Mouse (Mus musculus) CH12.LX (cell line): ENCODE data around the gene Zfp747. TPM values are rescaled to one million over a fixed set of nuclear protein-coding genes. Genes with fewer than 3 reads are reported as not detected.
"Not testable (repeated sequence)": the region's sequence is repeated elsewhere in the genome, so short reads cannot be mapped to it uniquely, and the experiment has no call there.

Source experiments
- DNase-seq: peaks from one replicate; pipeline ENCODE4 v3.0.0-alpha.2; 2013; ENCODE audit errors: extremely low read depth
- H3K27ac ChIP-seq: 2 replicates; pipeline ENCODE4 v1.5.1; 2012; ENCODE audit warnings: low read depth, mild to moderate bottlenecking, control low read depth, moderate library complexity; ENCODE audit not compliant: insufficient read depth
- H3K27me3 ChIP-seq: replicated peaks from 2 replicates; pipeline ENCODE3; 2012; ENCODE audit warnings: inconsistent platforms
- H3K36me3 ChIP-seq, 2 experiments: replicated peaks in 1 of 2; 2 replicates each; pipeline versions ENCODE3 to v1.6.1; 2012; ENCODE audit warnings: inconsistent platforms in 1 of 2, low read length in 1 of 2, mild to moderate bottlenecking in 1 of 2, mixed read lengths in 1 of 2, moderate library complexity in 1 of 2; ENCODE audit not compliant: control insufficient read depth in 1 of 2, insufficient read depth in 1 of 2
- H3K4me1 ChIP-seq, 2 experiments: 2 replicates each; pipeline ENCODE4 v1.6.1; 2012; ENCODE audit warnings: inconsistent platforms in 1 of 2, moderate library complexity in 1 of 2; ENCODE audit not compliant: insufficient read depth in 2 of 2, control insufficient read depth in 1 of 2
- H3K4me2 ChIP-seq: 2 replicates; pipeline ENCODE4 v1.6.1; 2012; ENCODE audit warnings: low read depth, mild to moderate bottlenecking, control low read depth; ENCODE audit not compliant: poor library complexity, insufficient read depth, severe bottlenecking
- H3K4me3 ChIP-seq, 3 experiments: fragments of 150-350 bp in 1 of 3; sonication (generic) in 1 of 3; replicated peaks in 1 of 3; 2 replicates each; pipeline versions ENCODE3 to v1.5.1; 2011 to 2012; ENCODE audit warnings: low read depth in 2 of 3, low read length in 2 of 3, mild to moderate bottlenecking in 2 of 3, moderate library complexity in 2 of 3, control low read depth in 1 of 3, improper control_type of control experiment in 1 of 3, inconsistent platforms in 1 of 3, mixed read lengths in 1 of 3; ENCODE audit not compliant: poor library complexity in 1 of 3
- H3K79me2 ChIP-seq: replicated peaks from 2 replicates; pipeline ENCODE4 v1.6.1; 2012; ENCODE audit warnings: mild to moderate bottlenecking, moderate library complexity; ENCODE audit not compliant: control insufficient read depth, poor library complexity, insufficient read depth, severe bottlenecking; ENCODE audit errors: extremely low read depth
- H3K9ac ChIP-seq: 2 replicates; pipeline ENCODE4 v1.6.1; 2012; ENCODE audit warnings: low read depth, mild to moderate bottlenecking, control low read depth, moderate library complexity; ENCODE audit not compliant: insufficient read depth
- H3K9me3 ChIP-seq: replicated peaks from 2 replicates; pipeline ENCODE3; 2012; ENCODE audit warnings: low read length, inconsistent platforms, mixed read lengths
- BHLHE40 ChIP-seq: IDR thresholded peaks from 2 replicates; pipeline ENCODE4 v1.6.1; 2011; ENCODE audit warnings: mild to moderate bottlenecking, low read depth, low read length, improper control_type of control experiment
- CTCF ChIP-seq, 2 experiments: IDR thresholded peaks in 1 of 2; conservative IDR thresholded peaks in 1 of 2; 2 replicates each; pipeline ENCODE4 v1.5.1; 2011 to 2012; ENCODE audit warnings: low read depth in 2 of 2, low read length in 2 of 2, improper control_type of control experiment in 1 of 2, inconsistent platforms in 1 of 2, mild to moderate bottlenecking in 1 of 2, moderate library complexity in 1 of 2
- ELF1 ChIP-seq: IDR thresholded peaks from 2 replicates; pipeline ENCODE4 v1.6.1; 2014; ENCODE audit warnings: low read depth, mild to moderate bottlenecking, inconsistent platforms, low read length, improper control_type of control experiment
- HCFC1 ChIP-seq: IDR thresholded peaks from 2 replicates; pipeline ENCODE4 v1.6.1; 2012; ENCODE audit warnings: low read depth, mild to moderate bottlenecking, inconsistent platforms, low read length, improper control_type of control experiment
- IRF4 ChIP-seq: IDR thresholded peaks from 2 replicates; pipeline ENCODE4 v1.6.1; 2014; ENCODE audit warnings: low read depth, mild to moderate bottlenecking, inconsistent platforms, low read length, improper control_type of control experiment
- KAT2A ChIP-seq: IDR thresholded peaks from 2 replicates; pipeline ENCODE4 v1.6.1; 2012; ENCODE audit warnings: low read length, improper control_type of control experiment, inconsistent platforms; ENCODE audit not compliant: insufficient replicate concordance
- MAFK ChIP-seq: IDR thresholded peaks from 2 replicates; pipeline ENCODE4 v1.6.1; 2011; ENCODE audit warnings: low read length, improper control_type of control experiment; ENCODE audit not compliant: insufficient replicate concordance
- MAX ChIP-seq: IDR thresholded peaks from 2 replicates; pipeline ENCODE4 v1.6.1; 2011; ENCODE audit warnings: low read length, improper control_type of control experiment
- MXI1 ChIP-seq: IDR thresholded peaks from 2 replicates; pipeline ENCODE4 v1.6.1; 2011; ENCODE audit warnings: mild to moderate bottlenecking, low read depth, low read length, improper control_type of control experiment
- MYC ChIP-seq: IDR thresholded peaks from 2 replicates; pipeline ENCODE4 v1.6.1; 2011; ENCODE audit warnings: low read depth, mild to moderate bottlenecking, improper control_type of control experiment, low read length
- NELFE ChIP-seq: IDR thresholded peaks from 2 replicates; pipeline ENCODE4 v1.6.1; 2011; ENCODE audit warnings: low read depth, low read length, improper control_type of control experiment
- NRF1 ChIP-seq: IDR thresholded peaks from 2 replicates; pipeline ENCODE4 v1.6.1; 2014; ENCODE audit warnings: low read depth, mild to moderate bottlenecking, inconsistent platforms, low read length, improper control_type of control experiment, moderate library complexity
- POLR2A ChIP-seq: IDR thresholded peaks from 2 replicates; pipeline ENCODE4 v1.6.1; 2011; ENCODE audit warnings: low read depth, mild to moderate bottlenecking, improper control_type of control experiment, low read length
- RAD21 ChIP-seq: IDR thresholded peaks from 2 replicates; pipeline ENCODE4 v1.6.1; 2011; ENCODE audit warnings: low read depth, mild to moderate bottlenecking, low read length, improper control_type of control experiment, moderate library complexity
- RCOR1 ChIP-seq: conservative IDR thresholded peaks from 2 replicates; pipeline ENCODE4 v1.6.1; 2012; ENCODE audit warnings: low read depth, mild to moderate bottlenecking, inconsistent platforms, low read length, improper control_type of control experiment
- SIN3A ChIP-seq: IDR thresholded peaks from 2 replicates; pipeline ENCODE4 v1.6.1; 2012; ENCODE audit warnings: low read length, improper control_type of control experiment, inconsistent platforms
- SMC3 ChIP-seq: IDR thresholded peaks from 2 replicates; pipeline ENCODE4 v1.6.1; 2011; ENCODE audit warnings: low read depth, low read length, improper control_type of control experiment
- TBP ChIP-seq: conservative IDR thresholded peaks from 2 replicates; pipeline ENCODE4 v1.6.1; 2011; ENCODE audit warnings: low read depth, low read length, improper control_type of control experiment
- TCF12 ChIP-seq: IDR thresholded peaks from 2 replicates; pipeline ENCODE4 v1.6.1; 2014; ENCODE audit warnings: low read depth, mild to moderate bottlenecking, inconsistent platforms, low read length, improper control_type of control experiment
- UBTF ChIP-seq: IDR thresholded peaks from 2 replicates; pipeline ENCODE4 v1.6.1; 2012; ENCODE audit warnings: low read depth, mild to moderate bottlenecking, inconsistent platforms, low read length, improper control_type of control experiment, moderate library complexity
- USF1 ChIP-seq: IDR thresholded peaks from 2 replicates; pipeline ENCODE4 v1.6.1; 2014; ENCODE audit warnings: low read depth, mild to moderate bottlenecking, inconsistent platforms, low read length, improper control_type of control experiment
- USF2 ChIP-seq: conservative IDR thresholded peaks from 2 replicates; pipeline ENCODE4 v1.6.1; 2011; ENCODE audit warnings: low read depth, low read length, improper control_type of control experiment
- ZMIZ1 ChIP-seq: IDR thresholded peaks from 2 replicates; pipeline ENCODE4 v1.6.1; 2012; ENCODE audit warnings: low read depth, mild to moderate bottlenecking, inconsistent platforms, low read length, improper control_type of control experiment
- dilution Hi-C: fragments of 300-500 bp; cut with MboI; formaldehyde crosslinking; loops from 2 replicates; pipeline ENCODE4 v1.14.3; 2020; ENCODE audit warnings: low sequenced_read_pairs; ENCODE audit not compliant: extremely low pct_unique_long_range_greater_than_20kb, extremely low pct_ligation_motif_present
- in situ Hi-C: fragments of 300-500 bp; cut with MboI; formaldehyde crosslinking; loops from 3 replicates; pipeline ENCODE4 v1.14.3; 2019; ENCODE audit warnings: low sequenced_read_pairs, low pct_ligation_motif_present, low pct_unique_long_range_greater_than_20kb, mixed read lengths
- polyA plus RNA-seq: library from polyadenylated mRNA; unstranded; fragments of >175 nt; gene quantifications from 2 replicates; pipeline ENCODE4 v1.2.1, GENCODE M21; 2012; ENCODE audit warnings: low read depth; ENCODE audit not compliant: insufficient read length
- total RNA-seq, 2 experiments: library from RNA; depleted of rRNA; stranded (reverse); fragments of 300-350 nt in 1 of 2; fragments of >200 nt in 1 of 2; gene quantifications; 2 replicates each; pipeline ENCODE4 v1.2.3; 2012 to 2014

Gene Zfp747
- total and polyA plus RNA-seq, 3 experiments = 7.2 to 8.2 (median 7.7) TPM

DNA sequence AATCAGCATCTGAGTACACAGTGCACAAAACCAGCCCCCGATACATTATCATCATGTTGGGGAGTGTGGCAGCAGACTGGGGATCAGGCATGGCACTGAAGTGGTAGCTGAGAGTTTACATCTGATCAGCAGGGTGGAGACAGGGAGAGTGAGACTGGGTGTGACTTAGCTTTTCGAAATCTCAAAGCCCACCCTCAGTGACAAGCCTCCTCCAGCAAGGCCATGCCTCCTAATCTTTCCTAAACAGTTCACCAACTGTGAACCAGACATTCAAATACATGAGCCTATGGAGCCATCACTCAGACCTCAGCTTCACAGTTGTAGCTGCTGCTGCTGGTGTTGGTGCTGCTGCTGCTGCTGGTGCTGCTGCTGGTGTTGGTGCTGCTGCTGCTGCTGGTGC, 35.6 kb upstream of the Zfp747 start:
- no peak overlapping the region for H3K9ac ChIP-seq
- no peaks in the 10 kb centered on the region for H3K27me3 ChIP-seq
- TF ChIP-seq KAT2A = no peak
- TF ChIP-seq MAFK = no peak
- TF ChIP-seq RAD21 = no peak
- TF ChIP-seq USF2 = no peak
- no peak for TF ChIP-seq TBP
- no peak for TF ChIP-seq RCOR1
- no peak overlapping the region for H3K4me2 ChIP-seq
- no peaks in the 10 kb centered on the region for H3K79me2 ChIP-seq
- H3K36me3 ChIP-seq = peaks cover 0 to 4% of the 10 kb centered on the region in 2 experiments
- dilution Hi-C loops (no loop called here), in situ Hi-C loops (no loop called here)
- peaks cover 0 to 11% of the 10 kb centered on the region in 2 experiments; a peak in 2 of 4 replicates for H3K4me1 ChIP-seq
- no peak overlapping the region for H3K4me3 ChIP-seq
- no peak overlapping the region for H3K27ac ChIP-seq
- H3K9me3 ChIP-seq = peaks cover 5% of the 10 kb centered on the region
- no peak for DNase-seq

DNA sequence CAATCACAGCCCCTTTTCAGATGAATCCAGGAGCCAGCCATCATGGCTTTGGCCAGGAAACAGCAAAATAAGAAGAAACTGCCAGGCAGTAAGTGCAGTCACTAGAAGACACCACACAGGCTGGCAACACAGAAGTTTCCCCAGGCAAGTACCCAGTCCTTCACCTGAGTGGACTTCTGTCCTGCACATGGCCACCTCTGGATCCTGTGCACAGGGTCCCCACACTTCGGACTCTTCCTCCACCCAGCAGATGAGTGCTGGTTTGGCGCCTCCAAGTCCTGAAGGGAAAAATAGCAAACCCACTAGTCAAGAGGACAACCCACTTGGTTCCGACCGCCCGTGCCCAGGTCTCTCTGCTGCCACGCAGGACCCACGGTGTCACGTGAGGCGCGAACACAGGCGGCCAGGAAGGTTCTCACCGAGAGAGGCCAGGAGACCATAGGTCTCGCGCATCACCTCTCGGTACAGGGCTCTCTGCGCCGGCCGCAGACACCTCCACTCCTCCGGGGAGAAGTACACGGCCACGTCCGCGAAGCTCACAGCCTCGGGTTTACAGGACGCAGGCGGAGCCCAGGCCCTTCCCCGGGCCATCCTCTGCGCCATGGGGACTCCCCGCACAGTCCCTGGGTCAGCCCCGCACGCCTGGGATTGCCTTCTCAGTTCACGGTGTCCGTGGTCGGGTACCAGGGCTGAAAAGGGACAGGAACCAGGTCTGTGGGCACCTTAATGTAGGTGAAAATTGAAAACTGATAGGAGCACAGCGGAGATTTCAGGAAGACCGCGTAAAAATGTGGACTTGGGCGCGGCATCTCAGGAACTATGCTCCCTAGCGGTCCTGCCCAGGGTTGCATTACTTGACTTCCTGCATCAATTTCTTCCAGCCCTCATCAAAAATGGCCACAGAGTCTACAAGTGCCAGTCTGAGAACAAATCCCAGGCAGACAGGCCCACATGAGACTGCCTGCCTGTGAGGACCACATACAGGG, 30.4 kb upstream of the Zfp747 start, which contains the start of gene Zfp764:
Gene Zfp764, minus strand, starts transcription at position 821 of the 986 bp plus-strand sequence.
- TF ChIP-seq NELFE (peak; percentile 66), USF1 (peak; percentile 75), BHLHE40 (peak; percentile 86), UBTF (peak; percentile 72; the same call in 1 of the 2 replicates), ZMIZ1 (0 out of 2 replicates have a peak, but pooled peaks have one; percentile 44), NRF1 (peak; percentile 59; the same call in 1 of the 2 replicates), MXI1 (peak; percentile 65), SMC3 (peak; percentile 37), TCF12 (peak; percentile 62; the same call in 1 of the 2 replicates), CTCF (conservative IDR thresholded peaks at IDR 0.05 in 1 of 2, IDR thresholded peaks at IDR 0.05 in 1 of 2; ENCODE audit: low read depth in 2 of 2, low read length in 2 of 2) (peak; percentile 58 to 73), HCFC1 (peak; percentile 85), MYC (peak; percentile 53; the same call in 1 of the 2 replicates), IRF4 (peak; percentile 19; the same call in 1 of the 2 replicates), RAD21 (peak; percentile 28), TBP (peak; percentile 52; the same call in 1 of the 2 replicates), SIN3A (peak; percentile 34; the same call in 1 of the 2 replicates), USF2 (peak; percentile 46; the same call in 1 of the 2 replicates), MAX (peak; percentile 32; the same call in 1 of the 2 replicates), ELF1 (peak; percentile 86), POLR2A (peak; percentile 81)
- in situ Hi-C loops, H3K27me3 ChIP-seq, H3K79me2 ChIP-seq, H3K9me3 ChIP-seq, dilution Hi-C loops, H3K36me3 ChIP-seq: not testable (repeated sequence)
- DNase-seq = peak; percentile 86
- Histone ChIP-seq H3K9ac (peak within 1 kb of the TSS; percentile 65), H3K27ac (peak within 1 kb of the TSS; percentile 10; the same call in 1 of the 2 replicates), H3K4me3 (peak within 1 kb of the TSS; percentile 52 to 68 (median 56)), H3K4me2 (peak within 1 kb of the TSS; percentile 50), H3K4me1 (peaks cover 0 to 18% of the 10 kb centered on the region in 2 experiments; a peak in 2 of 4 replicates)

- H3K9ac ChIP-seq, H3K27me3 ChIP-seq, H3K79me2 ChIP-seq, dilution Hi-C loops, H3K4me2 ChIP-seq, DNase-seq, H3K9me3 ChIP-seq, H3K4me3 ChIP-seq, H3K27ac ChIP-seq, H3K36me3 ChIP-seq, in situ Hi-C loops: not testable (repeated sequence)
- peaks cover 0 to 18% of the 10 kb centered on the region in 2 experiments; a peak in 2 of 4 replicates for H3K4me1 ChIP-seq
Observed at GRCm38 (mm10) chr7:127404101-127404500, 28.3 kb upstream of the Zfp747 start.
